Mouse (Mus musculus): ENCODE measurements at regions not wholly inside any gene's neighbourhood (a gene's known extent, or its start where the extent isn't known, plus 50 kb on each side); places are given as distances from the start of the nearest gene placed in this dataset.

DNA sequence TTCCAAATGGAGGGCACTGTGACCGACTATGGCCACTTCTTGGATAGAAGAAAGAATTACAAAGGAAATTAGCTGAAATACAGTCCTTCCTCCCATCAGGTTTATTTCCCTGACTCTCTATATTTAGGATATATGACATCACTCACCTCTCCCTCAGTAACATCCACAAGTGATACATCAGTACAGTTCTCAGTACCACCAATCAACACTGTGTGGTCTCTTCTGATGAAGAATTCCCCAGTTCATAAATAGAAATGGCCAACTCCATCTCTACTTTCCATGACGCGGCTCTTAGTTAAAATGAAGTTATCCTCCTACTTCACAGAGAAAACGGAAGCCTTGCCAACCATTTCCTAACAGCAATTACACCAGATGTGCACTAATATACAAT lies 208.3 kb upstream of the Dio2 start:
- intact Hi-C loops (cut with DNase I): no loop called here
- DNase-seq (ENCODE audit: low spot score): no peak

DNA sequence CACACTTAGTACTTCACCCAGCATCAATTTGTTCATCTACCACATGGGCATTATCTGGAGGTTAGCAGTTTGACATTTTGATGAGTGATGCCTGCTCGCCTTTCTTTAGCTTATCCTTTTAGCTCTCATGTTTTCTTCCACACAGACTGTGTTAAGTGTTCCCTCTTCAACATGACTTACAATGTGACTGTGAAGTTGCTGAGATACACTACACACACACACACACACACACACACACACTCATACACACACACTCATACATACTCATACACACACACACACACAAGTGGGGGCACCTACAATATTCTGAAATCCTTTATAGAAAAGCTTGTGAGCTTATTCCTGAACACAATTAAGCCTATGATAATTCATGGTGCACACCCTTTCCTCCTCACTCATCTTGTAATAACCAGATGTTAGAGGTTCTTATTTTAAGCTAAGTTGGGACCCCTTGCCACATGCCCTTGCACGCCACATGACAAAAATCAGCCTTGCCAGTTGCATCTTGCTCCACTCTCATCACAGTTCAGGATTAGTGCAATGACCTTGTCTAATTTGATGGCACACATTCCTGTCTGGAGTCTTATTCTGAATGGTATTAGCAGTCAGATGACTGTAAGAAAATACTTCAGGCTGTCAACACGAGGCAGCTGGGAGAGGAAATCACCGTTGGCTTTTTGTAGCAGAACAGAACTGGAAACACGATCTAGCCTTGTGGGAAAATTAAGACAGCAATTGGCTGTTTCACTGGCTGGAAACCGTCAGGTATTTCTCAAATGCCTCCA lies 207.7 kb upstream of the Dio2 start:
- no peak for DNase-seq (ENCODE audit: low spot score)
- intact Hi-C loops (cut with DNase I): no loop called here

DNA sequence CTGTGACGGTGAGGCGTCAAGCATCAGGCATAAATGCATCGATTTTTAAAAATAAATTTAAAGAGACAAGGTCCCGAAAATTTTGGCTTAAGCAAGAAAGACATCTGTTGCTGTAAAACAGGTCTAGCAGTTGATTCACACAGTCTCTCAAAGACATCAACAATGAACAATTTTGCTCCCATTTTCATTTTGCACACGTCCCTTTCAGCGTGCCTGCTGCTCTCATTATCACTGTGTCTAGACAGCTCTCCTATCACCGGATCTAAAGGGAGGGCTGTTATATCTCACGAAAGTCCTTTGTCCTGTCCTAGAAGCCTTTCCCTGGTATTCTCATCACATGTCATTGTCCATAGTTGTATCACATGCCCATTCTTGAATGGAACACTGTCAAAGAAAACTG lies 194.4 kb upstream of the Dio2 start:
- intact Hi-C loops (cut with DNase I): loop anchor here (5.0 kb wide), 1 partner anchor 120 kb away; no protein-coding TSS in a partner anchor
- no peak for DNase-seq (ENCODE audit: low spot score)

DNA sequence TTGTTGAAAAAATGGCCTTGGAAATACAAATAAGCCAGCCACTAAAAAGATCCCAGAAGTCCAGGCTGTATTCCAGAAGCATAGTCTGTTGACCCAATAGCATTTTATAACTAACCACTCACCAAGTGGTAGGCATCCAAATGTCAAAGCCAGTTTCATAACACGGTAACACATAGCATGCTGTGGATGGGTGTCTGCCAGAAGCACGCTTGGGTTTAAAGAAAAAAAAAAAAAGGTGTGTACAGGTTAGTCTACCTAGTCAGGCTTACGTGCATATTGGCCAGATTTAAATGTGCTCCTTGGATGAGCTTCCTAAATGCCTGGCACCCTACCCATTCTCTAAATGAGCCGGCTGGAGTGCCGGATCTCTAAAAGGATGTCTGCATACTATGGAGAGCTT lies 194.0 kb upstream of the Dio2 start:
- intact Hi-C loops (cut with DNase I): loop anchor here (5.0 kb wide), 1 partner anchor 120 kb away; no protein-coding TSS in a partner anchor
- no peak for DNase-seq (ENCODE audit: low spot score)

DNA sequence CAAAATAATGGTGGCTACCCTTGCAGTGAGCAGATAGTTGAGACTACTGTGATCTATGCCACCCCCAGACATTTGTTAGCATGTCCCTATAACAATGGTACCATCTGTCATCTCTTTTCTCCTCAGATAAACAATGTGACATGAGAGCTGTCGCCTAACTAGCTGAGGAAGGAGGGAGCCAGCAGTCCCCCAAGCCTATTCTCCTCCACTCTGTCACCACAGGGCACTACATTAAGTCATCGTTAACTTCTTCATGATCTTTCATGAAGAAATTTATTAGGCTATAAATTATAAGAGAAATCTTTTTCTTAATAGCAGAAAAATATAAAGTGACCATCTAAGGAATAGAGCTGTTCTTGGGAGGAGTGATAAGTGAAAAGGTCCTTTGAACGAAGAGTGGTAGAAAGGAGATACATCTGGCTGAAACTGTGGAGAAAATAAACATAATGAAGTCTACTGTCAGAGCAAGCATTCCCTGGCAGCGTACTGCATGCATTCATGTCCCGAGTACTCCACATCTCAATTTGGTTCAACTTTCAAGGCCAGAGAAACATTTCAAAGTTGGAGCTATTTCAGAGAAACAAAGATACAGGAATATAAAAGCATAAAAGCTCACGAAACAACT lies 192.0 kb upstream of the Dio2 start:
- no peak for DNase-seq (ENCODE audit: low spot score)
- intact Hi-C loops (cut with DNase I): loop anchor here (5.0 kb wide), 1 partner anchor 122 kb away; no protein-coding TSS in a partner anchor

DNA sequence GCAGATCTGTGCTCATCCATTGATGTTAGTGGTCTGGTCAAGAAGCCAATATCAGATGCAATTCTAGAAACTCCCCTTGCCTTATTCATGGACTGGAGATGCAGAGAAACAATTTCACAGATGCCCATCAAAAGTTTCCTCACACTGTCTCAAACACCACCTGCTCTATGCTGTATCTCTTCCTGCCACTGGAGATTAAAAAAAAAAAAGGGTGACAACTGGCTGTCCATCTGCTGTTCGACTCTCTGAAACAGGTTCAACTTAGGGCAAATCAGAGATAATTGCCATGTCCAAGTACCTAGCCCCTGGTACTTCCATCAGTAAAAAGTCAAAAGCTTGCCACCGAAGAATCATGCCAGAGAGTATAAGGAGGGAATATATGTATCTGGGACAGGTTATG lies 185.4 kb upstream of the Dio2 start:
- DNase-seq (ENCODE audit: low spot score): no peak
- intact Hi-C loops (cut with DNase I): no loop called here

DNA sequence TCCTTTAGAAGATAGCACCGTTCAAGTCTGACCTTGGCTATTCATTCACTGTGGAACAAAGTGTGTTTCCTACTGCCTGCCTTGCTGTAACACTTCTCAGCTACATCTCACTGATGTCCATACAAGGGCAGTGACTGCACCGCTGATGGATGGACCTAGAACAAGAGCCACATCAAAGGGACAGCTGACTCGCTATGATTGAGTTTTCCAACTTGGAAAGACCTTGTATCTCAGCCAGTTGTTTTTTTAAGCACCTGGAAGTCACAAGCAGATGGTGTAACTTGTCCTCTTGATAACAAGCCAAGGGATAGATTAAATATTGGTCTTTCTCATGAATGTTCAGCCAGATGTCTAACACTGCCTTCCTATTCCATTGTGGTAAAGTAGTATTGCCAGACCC lies 184.9 kb upstream of the Dio2 start:
- no peak for DNase-seq (ENCODE audit: low spot score)
- intact Hi-C loops (cut with DNase I): no loop called here

DNA sequence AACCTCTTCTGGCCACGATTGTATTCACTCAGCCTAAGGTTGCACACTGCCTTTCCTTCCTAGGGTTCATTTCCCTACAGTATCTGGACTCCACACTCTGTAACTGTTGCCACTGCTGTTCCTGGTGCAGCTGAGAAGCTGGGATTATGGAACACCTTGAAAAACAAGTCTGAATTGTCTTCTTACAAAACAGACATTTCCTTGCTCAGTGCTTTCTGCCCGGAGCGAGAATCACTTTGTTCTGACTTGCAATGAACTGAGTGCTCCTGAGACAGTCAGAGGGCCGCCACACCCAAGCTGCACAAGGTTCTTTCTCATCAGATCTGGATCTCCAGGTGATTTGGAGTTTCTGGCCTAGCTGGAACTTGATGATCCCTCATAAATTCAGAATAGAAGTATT lies 183.0 kb upstream of the Dio2 start:
- intact Hi-C loops (cut with DNase I): no loop called here
- no peak for DNase-seq (ENCODE audit: low spot score)

DNA sequence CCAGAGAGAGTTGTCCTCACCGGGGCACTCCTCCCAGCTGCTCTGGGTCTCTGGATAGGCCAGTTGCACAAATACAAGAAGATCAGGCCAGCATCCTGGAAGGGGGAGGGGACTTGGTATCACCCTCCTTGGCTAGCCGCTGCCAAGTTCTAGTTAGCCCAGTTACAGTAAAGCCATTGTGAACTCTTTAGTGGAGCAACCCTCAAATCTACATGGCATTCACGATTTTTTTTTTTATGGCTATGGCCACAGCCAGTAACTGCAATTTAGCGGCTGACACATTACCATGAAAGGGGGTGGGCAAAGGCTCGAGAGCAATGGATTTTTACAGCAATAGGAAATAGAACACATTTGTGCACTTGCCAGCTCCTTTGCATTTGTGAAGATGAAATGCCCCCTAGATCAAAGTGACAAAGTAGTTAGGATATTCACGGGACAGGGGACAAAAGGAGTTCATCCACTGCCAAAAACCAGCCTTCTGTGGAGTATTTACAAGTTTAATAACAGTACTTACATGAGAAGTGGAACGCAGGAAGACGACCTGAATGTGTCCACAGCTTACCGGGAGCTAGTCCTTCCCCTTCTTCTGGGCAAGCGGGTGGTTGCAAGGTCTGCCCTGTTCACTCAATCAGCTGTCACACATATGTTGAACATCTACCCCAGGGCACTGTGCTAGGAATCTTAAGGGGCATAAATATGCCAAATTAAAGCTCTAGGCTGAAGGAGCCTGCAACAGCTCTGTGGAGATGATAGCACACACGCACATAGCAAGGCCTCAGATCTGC lies 177.9 kb upstream of the Dio2 start:
- intact Hi-C loops (cut with DNase I): no loop called here
- DNase-seq (ENCODE audit: low spot score): no peak

DNA sequence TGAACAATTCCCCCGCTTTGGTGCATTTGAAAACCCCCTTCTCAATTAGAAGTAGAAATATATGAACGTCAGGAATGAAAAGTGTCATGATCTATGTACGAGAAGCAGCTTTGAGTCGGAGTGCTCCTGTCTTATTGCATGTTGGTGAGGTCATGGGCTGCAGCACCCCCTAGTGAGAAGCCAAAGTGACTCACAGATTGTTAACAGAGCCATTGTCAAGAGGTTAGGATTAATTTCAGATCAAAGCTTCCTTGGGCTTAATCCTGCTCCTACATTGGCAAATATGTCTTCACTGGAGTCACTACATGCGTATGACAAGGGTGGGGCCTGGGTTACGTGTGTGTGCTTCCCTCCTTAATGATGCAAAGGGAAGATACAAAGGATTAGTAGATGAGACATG lies 165.8 kb upstream of the Dio2 start:
- intact Hi-C loops (cut with DNase I): loop anchor here (5.0 kb wide), 2 partner anchors 162 to 337 kb away; no protein-coding TSS in a partner anchor
- DNase-seq (ENCODE audit: low spot score): no peak

DNA sequence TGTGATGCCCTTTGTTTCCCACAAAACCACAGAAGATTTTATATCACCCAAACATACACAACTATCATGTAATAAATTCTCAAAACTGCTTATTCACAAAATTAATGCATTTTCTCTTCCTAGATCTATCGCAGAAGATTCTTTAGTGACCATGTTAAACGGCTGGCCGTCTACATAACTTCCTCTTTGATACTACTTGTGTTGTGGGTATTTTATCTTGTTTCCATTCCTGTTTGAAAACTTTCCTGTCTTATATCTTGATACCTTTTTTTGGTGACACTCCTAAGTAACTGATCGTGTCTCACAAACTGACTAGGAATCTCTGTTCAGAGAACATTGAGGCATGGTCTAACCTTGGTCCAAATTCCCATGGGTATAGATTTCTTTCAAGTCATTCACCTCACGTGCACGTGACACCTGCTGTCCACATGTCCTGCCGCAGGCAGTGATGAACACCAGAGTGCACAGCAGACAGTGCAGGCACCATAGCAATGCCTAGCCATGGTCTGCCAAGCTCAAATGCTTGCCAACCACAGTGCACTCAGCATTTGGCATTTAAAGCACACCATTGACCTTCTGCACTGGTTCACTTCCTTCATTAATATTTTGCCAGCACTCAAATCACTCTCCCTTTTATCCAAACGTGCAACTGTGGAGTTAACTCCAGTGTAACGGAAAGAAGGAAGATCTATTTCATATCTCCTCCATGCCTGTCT lies 155.6 kb upstream of the Dio2 start:
- DNase-seq (ENCODE audit: low spot score): no peak
- intact Hi-C loops (cut with DNase I): no loop called here

DNA sequence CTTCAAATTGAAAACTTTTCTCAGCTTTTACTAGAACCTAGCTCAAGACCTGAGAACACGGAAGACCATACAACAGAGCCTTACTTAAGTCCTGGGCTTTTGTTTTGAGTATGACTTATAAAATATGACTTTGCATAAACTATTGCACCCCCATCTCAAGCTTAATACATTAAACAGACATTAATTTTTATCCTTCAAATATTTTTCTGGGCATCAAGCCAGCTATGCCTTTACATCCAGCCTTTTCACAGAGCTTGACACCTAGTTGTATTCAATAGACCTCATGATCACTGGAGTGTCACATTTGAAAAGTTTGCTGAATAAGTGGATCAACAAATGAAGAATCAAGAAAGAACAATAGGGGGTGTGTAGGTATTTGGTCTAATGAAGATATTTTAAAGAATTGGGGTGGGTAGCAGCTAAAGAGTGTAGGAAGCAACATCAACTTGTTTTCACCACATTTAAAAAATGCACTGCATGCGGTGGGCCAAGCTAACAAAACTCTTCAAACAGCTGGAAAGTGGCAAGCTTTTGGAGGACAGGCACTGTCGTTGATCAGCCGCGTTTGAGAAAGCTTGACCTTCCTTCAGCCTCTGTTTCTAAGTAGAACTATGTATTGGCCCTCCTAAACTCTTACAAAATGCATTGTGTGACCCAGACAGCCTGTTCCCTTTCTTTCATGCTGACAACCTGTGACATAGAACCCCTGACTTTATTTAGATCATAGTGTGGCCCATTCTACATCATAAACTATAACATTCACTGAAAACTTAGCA lies 138.2 kb upstream of the Dio2 start:
- DNase-seq (ENCODE audit: low spot score): no peak

DNA sequence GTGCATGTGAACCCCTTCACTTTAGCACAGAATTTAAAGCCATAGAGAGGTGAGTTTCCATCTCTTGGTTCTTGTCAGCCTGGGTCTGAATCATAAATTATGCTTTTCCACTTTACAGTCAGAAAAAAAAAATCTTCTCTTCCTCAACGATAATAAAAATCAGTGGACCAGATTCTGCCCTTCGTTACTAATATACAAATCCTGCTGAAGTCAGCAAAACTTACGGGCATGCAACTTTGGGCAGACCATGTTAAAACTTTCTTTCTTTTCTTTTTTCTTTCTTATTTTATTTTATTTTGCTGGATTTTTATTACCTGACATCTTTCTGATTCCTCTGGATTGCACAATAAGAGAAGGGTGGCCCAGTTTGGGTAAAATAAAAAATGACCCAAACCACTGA lies 136.6 kb upstream of the Dio2 start:
- intact Hi-C loops (cut with DNase I): no loop called here
- no peak for DNase-seq (ENCODE audit: low spot score)

More for the DNA sequence above, 138.2 kb upstream of the Dio2 start:
- intact Hi-C loops (cut with DNase I): no loop called here

DNA sequence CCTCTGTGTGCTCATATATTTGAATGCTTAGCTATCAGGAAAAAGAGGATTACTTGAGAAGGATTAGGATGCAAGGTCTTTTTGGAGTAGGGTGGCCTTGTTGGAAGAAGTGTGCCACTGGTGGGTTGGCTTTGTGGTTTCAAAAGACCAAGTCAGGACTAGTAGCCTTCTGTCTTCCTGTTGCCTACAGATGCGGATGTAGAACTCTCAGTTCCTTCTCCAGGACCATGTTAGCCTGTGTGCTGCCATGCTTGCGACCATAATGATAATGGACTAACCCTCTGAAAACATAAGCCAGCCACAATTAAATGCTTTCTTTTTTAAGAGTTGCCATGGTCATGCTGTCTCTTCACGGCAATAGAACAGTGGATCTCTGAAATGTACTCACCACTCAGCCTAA lies 135.7 kb upstream of the Dio2 start:
- no peak for DNase-seq (ENCODE audit: low spot score)
- intact Hi-C loops (cut with DNase I): no loop called here

DNA sequence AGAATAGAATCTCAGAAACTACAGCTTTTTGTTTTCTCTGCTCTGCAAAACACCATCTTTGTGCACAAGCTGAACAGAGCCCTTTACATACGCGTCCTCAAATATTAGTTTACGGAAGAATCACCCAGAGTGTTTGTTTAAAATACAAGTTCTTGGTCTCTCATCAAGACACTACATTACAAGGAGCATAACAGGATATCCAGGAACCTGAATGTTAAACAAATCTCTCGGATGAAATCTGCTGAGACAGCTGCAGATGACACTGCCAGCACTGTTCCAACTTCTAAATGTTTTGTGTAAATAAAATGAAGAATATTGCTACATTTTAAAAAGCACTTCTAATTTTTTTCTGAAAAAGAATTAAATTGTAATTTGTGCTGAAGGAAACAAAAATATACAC lies 128.4 kb upstream of the Dio2 start:
- DNase-seq (ENCODE audit: low spot score): no peak
- intact Hi-C loops (cut with DNase I): no loop called here

DNA sequence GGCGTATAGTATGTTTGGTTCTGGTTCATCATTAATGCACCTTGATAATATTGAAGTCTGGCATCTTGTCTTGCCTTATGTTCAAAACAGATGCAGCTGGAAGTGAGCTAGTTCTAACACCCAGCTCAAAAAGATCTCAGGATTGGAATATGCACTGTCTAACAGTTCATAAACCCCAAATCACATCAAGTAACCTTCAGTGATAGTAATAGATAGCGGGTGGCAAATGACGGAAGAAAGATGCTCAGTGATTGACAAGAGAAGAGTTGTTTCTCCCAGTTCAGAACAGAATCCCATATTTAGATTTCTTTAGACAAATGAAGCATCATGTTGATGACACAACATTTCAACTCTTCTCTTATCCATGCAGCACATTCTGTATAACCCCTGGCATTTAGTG lies 124.4 kb upstream of the Dio2 start:
- DNase-seq (ENCODE audit: low spot score): no peak
- intact Hi-C loops (cut with DNase I): no loop called here

DNA sequence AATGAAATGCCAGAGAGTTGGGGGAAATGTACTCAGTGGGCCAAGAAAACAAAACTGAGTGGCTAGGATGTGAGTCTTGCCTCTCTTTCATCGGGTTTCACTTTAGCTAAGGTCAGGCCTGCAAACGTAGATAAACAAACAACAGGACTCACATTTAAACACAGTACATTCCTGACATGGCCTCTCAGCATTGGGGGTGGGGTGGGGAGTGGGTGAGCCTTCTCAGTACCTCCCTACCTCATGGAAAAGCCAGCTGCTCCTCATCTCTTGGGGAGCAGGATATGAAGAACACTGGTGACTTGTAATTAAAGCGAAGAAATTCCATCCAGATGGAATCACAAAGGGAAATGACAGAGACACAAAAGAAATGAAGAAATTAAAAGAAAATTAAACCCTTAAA lies 119.5 kb upstream of the Dio2 start:
- intact Hi-C loops (cut with DNase I): no loop called here
- DNase-seq (ENCODE audit: low spot score): no peak

DNA sequence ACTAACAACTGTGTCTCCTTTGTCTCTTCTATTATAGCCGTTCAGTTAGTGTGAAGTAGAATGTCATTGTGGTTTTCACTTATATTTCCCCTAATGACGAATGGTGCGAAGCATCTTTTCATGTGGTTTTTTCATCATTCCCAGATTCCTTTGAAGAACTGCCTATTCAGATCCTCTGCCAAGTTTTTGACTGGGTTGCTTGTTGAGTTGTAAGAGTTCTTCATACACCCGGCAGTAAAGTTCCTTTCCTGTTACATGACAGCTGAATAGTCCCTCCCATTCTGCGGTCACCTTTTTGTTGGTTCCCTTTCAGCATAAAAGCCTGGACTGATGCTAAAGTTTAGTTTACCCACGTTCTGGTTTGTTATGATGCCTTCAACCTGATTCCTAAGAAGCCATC lies 72.4 kb upstream of the Dio2 start:
- DNase-seq (ENCODE audit: low spot score): no peak
- intact Hi-C loops (cut with DNase I): no loop called here

DNA sequence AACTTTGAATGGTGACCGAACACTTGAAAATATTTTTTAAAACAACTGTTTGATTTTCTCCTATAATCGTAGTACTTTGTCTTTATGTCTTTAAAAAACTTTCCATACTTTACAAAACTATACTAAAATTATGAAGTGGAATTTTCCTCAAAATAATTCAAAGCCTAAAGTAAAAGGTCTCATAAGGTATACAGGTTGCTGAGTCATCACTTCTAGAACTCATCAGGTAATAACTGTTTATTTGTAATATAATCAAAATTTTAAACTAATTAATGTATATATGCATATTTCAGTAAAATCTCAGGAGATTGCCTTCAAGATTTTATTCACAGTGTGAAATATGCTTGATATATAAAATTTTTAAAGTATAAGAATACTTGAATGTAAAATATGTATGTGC lies 52.3 kb upstream of the Dio2 start:
- no peak for DNase-seq (ENCODE audit: low spot score)
- intact Hi-C loops (cut with DNase I): no loop called here
